27 mouse cellular contexts compared by ENCODE assay signal in the genomic region with DNA sequence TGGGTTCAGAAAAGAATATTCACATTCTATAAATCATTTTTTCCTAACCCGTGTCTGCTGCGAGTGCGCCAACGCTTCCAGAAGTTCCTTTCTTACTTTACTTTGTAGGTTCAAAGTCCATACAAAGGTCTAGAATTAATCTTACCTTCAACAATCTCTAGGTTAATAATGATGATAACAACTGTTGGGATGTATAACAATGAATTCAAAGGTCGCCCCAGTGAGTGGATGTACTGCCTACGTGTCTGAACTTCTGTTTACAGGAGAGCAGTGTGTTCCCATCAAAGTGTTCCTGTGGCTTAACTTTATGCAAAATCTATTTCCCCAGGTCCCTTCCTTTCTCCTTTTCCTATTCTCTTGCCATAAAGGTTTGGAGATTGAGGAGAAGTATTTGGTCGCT. TPM values are rescaled to one million over a fixed set of nuclear protein-coding genes. Genes with fewer than 3 reads are reported as not detected.
A peak's percentile ranks its signal among the peaks of the same experiment; 100 is the strongest.
DNase-seq lines count a peak whose midpoint lies in the region; ATAC-seq and TF ChIP-seq lines count a peak whose summit lies in the region.
"Had no signal": no experiment of that assay in that cellular context is flagged by ENCODE, and none has a peak within 500 bp of the region (broad histone marks: within the 10 kb centered on the region; RNA-seq: fewer than 3 reads in every experiment).

No protein-coding gene starts in this region.

- no peak for TF ChIP-seq POLR2A in embryonic fibroblast, embryonic 13.5 days (IDR thresholded peaks at IDR 0.05; ENCODE audit: low read depth, low read length)
- no peak for TF ChIP-seq POLR2A in small intestine, adult 2 months (IDR thresholded peaks at IDR 0.05; ENCODE audit: low read depth, low read length)

- H3K36me3 ChIP-seq in intestine, embryonic 15.5 days = no peaks in the 10 kb centered on the region
- peaks cover 1% of the 10 kb centered on the region; the same call in 1 of the 2 replicates for H3K36me3 ChIP-seq in small intestine, adult 2 months (ENCODE audit: control insufficient read depth, insufficient read depth, low read length)
- no peaks in the 10 kb centered on the region for H3K36me3 ChIP-seq in stomach, postnatal 0 days (ENCODE audit: control insufficient read depth, insufficient read depth, low read length)
- no peaks in the 10 kb centered on the region for H3K36me3 ChIP-seq in hindbrain, embryonic 12.5 days
- H3K36me3 ChIP-seq: embryonic facial prominence, embryonic 12.5 days; embryonic facial prominence, embryonic 15.5 days; forebrain, embryonic 12.5 days; forebrain, embryonic 15.5 days; heart, embryonic 10.5 days; heart, embryonic 13.5 days; hindbrain, embryonic 15.5 days had no signal

- H3K27ac ChIP-seq in embryonic fibroblast, embryonic 13.5 days (ENCODE audit: insufficient read depth, low read length) = peak overlapping the region; percentile 96
- no peak overlapping the region for H3K27ac ChIP-seq in intestine, embryonic 15.5 days
- H3K27ac ChIP-seq in small intestine, adult 2 months (ENCODE audit: insufficient read depth, low read depth, low read length) = peak overlapping the region; percentile 95
- no peak overlapping the region for H3K27ac ChIP-seq in stomach, postnatal 0 days (replicated peaks)
- H3K27ac ChIP-seq in hindbrain, embryonic 12.5 days = no peak overlapping the region
- H3K27ac ChIP-seq: embryonic facial prominence, embryonic 15.5 days; forebrain, embryonic 12.5 days; forebrain, embryonic 15.5 days; heart, embryonic 10.5 days; heart, embryonic 13.5 days; hindbrain, embryonic 15.5 days had no signal

- no peak overlapping the region for H3K4me2 ChIP-seq in intestine, embryonic 15.5 days (replicated peaks)
- no peak overlapping the region for H3K4me2 ChIP-seq in stomach, postnatal 0 days (replicated peaks; ENCODE audit: low read depth)
- no peak overlapping the region for H3K4me2 ChIP-seq in hindbrain, embryonic 12.5 days (replicated peaks)
- H3K4me2 ChIP-seq: embryonic facial prominence, embryonic 12.5 days; embryonic facial prominence, embryonic 15.5 days; forebrain, embryonic 12.5 days; forebrain, embryonic 15.5 days; heart, embryonic 13.5 days; hindbrain, embryonic 15.5 days had no signal

- H3K4me3 ChIP-seq in embryonic fibroblast, embryonic 13.5 days (ENCODE audit: insufficient read depth, low read length) = no peak overlapping the region
- no peak overlapping the region for H3K4me3 ChIP-seq in intestine, embryonic 15.5 days (replicated peaks)
- H3K4me3 ChIP-seq in small intestine, adult 2 months (ENCODE audit: low read depth, low read length) = no peak overlapping the region
- no peak overlapping the region for H3K4me3 ChIP-seq in stomach, postnatal 0 days (ENCODE audit: low read depth, low read length)
- H3K4me3 ChIP-seq in hindbrain, embryonic 12.5 days = no peak overlapping the region
- H3K4me3 ChIP-seq: embryonic facial prominence, embryonic 12.5 days; embryonic facial prominence, embryonic 15.5 days; erythroblast, embryonic 14.5 days; forebrain, embryonic 12.5 days; forebrain, embryonic 15.5 days; heart, embryonic 10.5 days; heart, embryonic 13.5 days; hindbrain, embryonic 15.5 days had no signal

- no peak overlapping the region for H3K9ac ChIP-seq in intestine, embryonic 15.5 days
- no peak overlapping the region for H3K9ac ChIP-seq in stomach, postnatal 0 days (ENCODE audit: low read length)
- no peak overlapping the region for H3K9ac ChIP-seq in hindbrain, embryonic 12.5 days
- H3K9ac ChIP-seq: embryonic facial prominence, embryonic 12.5 days; embryonic facial prominence, embryonic 15.5 days; forebrain, embryonic 12.5 days; forebrain, embryonic 15.5 days; heart, embryonic 13.5 days; hindbrain, embryonic 15.5 days had no signal

- no peak for TF ChIP-seq EP300 in stomach, postnatal 0 days (optimal IDR thresholded peaks at IDR 0.05)

- no peaks in the 10 kb centered on the region for H3K9me3 ChIP-seq in intestine, embryonic 15.5 days
- H3K9me3 ChIP-seq in stomach, postnatal 0 days (ENCODE audit: control insufficient read depth, low read length) = no peaks in the 10 kb centered on the region
- no peaks in the 10 kb centered on the region for H3K9me3 ChIP-seq in hindbrain, embryonic 12.5 days (replicated peaks)
- H3K9me3 ChIP-seq: embryonic facial prominence, embryonic 12.5 days; embryonic facial prominence, embryonic 15.5 days; forebrain, embryonic 12.5 days; forebrain, embryonic 15.5 days; heart, embryonic 10.5 days; heart, embryonic 13.5 days; hindbrain, embryonic 15.5 days had no signal

- no peak for TF ChIP-seq CTCF in embryonic fibroblast, embryonic 13.5 days (IDR thresholded peaks at IDR 0.05; ENCODE audit: borderline replicate concordance, insufficient read depth, low read length)
- TF ChIP-seq CTCF in small intestine, adult 2 months (IDR thresholded peaks at IDR 0.05; ENCODE audit: extremely low read depth, insufficient read length, insufficient replicate concordance, low read depth, low read length) = no peak
- no peak for TF ChIP-seq CTCF in stomach, postnatal 0 days (IDR thresholded peaks at IDR 0.05; ENCODE audit: low read depth)

- peak; percentile 92 for ATAC-seq in intestine, embryonic 15.5 days
- ATAC-seq in stomach, postnatal 0 days (ENCODE audit: low FRiP score, low TSS enrichment) = peak; percentile 61; the same call in 1 of the 2 replicates
- ATAC-seq in hindbrain, embryonic 12.5 days (ENCODE audit: low FRiP score) = no peak
- ATAC-seq: CD4-positive, CD25-positive, alpha-beta regulatory T cell, adult 4 months; forebrain, embryonic 15.5 days had no signal

- WGBS in intestine, embryonic 15.5 days = 58% methylated on average over 7 of the region's 7 CpGs
- 31% methylated on average over 7 of the region's 7 CpGs for WGBS in small intestine, adult 2 months
- WGBS in stomach, postnatal 0 days = 61% methylated on average over 7 of the region's 7 CpGs
- WGBS in hindbrain, embryonic 12.5 days = 86% methylated on average over 7 of the region's 7 CpGs

- H3K27me3 ChIP-seq in intestine, embryonic 15.5 days (replicated peaks) = no peaks in the 10 kb centered on the region
- no peaks in the 10 kb centered on the region for H3K27me3 ChIP-seq in small intestine, adult 2 months (ENCODE audit: control insufficient read depth, insufficient read depth, low read length)
- H3K27me3 ChIP-seq in stomach, postnatal 0 days (ENCODE audit: control insufficient read depth, insufficient read depth, low read length) = no peaks in the 10 kb centered on the region
- H3K27me3 ChIP-seq in hindbrain, embryonic 12.5 days = no peaks in the 10 kb centered on the region
- H3K27me3 ChIP-seq: embryonic facial prominence, embryonic 12.5 days; embryonic facial prominence, embryonic 15.5 days; forebrain, embryonic 12.5 days; forebrain, embryonic 15.5 days; heart, embryonic 13.5 days; hindbrain, embryonic 15.5 days had no signal

- DNase-seq in stomach, postnatal 0 days (ENCODE audit: low spot score) = no peak
- no peak for DNase-seq in gastrocnemius, postnatal 25 days
- DNase-seq: adrenal gland, adult 2 months; adrenal gland, postnatal 14 days; cerebellum, adult 11 months; cerebellum, adult 2 months; cerebellum, adult 9-11 months; cerebellum, postnatal 25 days; gastrocnemius, postnatal 10 days; heart, adult 18-20 months; heart, postnatal 14 days; heart, postnatal 4 days had no signal

- H3K4me1 ChIP-seq in embryonic fibroblast, embryonic 13.5 days (ENCODE audit: control insufficient read depth, insufficient read depth, low read length) = peaks cover 28% of the 10 kb centered on the region
- no peaks in the 10 kb centered on the region for H3K4me1 ChIP-seq in intestine, embryonic 15.5 days (replicated peaks)
- H3K4me1 ChIP-seq in small intestine, adult 2 months (ENCODE audit: control insufficient read depth, insufficient read depth, insufficient read length, low read length) = peaks cover 23% of the 10 kb centered on the region; the same call in 1 of the 2 replicates
- no peaks in the 10 kb centered on the region for H3K4me1 ChIP-seq in stomach, postnatal 0 days (replicated peaks; ENCODE audit: control insufficient read depth, insufficient read depth)
- no peaks in the 10 kb centered on the region for H3K4me1 ChIP-seq in hindbrain, embryonic 12.5 days
- H3K4me1 ChIP-seq: forebrain, embryonic 12.5 days; heart, embryonic 10.5 days; hindbrain, embryonic 15.5 days had no signal

RNA-seq across cellular contexts. Expression of a gene that starts 24.4 kb away (rescaled TPM):
- 429 and 537 TPM in 2 replicates for polyA plus RNA-seq in embryonic fibroblast, embryonic 13.5 days (2011; ENCODE audit: insufficient read length, low read depth, missing spikeins)
- 5.0 and 6.2 TPM in 2 replicates for polyA plus RNA-seq in intestine, embryonic 15.5 days (2015; fragmentation: Nextera tagmentation; extraction: Ambion mirVana)
- polyA plus RNA-seq in small intestine, adult 2 months (2012; rRNA removed) = 0.76 and 0.84 TPM in 2 replicates
- 2.7 and 2.8 TPM in 2 replicates for polyA plus RNA-seq in stomach, postnatal 0 days (2015; fragmentation: Nextera tagmentation; extraction: Ambion mirVana)
- 10 to 100 TPM; 35.5 to 43.2 TPM for total RNA-seq in gastrocnemius, postnatal 25 days (2021)
- polyA plus RNA-seq in hindbrain, embryonic 12.5 days (2016; fragmentation: Nextera tagmentation; extraction: Ambion mirVana) = 81.5 and 83.2 TPM in 2 replicates
- total RNA-seq: common myeloid progenitor, adult 5-6 weeks; MEL had no signal
- polyA plus RNA-seq: CD4-positive, CD25-positive, alpha-beta regulatory T cell, adult 4 months; erythroblast, embryonic 14.5 days had no signal

Comparison
In these comparisons a context has a peak if more than half of its experiments do, and no peak if none do; other contexts are left out.
1. H3K27ac ChIP-seq: peak in embryonic fibroblast, embryonic 13.5 days (single experiment) and small intestine, adult 2 months (single experiment); none in intestine, embryonic 15.5 days (single experiment), stomach, postnatal 0 days (single experiment) and hindbrain, embryonic 12.5 days (single experiment).
2. RNA of a gene that starts 24.4 kb away (polyA plus RNA-seq): 429 to 537 TPM in embryonic fibroblast, embryonic 13.5 days and 81.5 to 83.2 TPM in hindbrain, embryonic 12.5 days; 5.0 to 6.2 TPM in intestine, embryonic 15.5 days, 2.7 to 2.8 TPM in stomach, postnatal 0 days and 0.76 to 0.84 TPM in small intestine, adult 2 months; every median in the first group is over 10 times any median in the second.